Mouse (Mus musculus): ENCODE measurements around the gene Hist1h3d.

GRCm38 (mm10) chr13:23526312-23526711 lies 49.3 kb upstream of the Hist1h3d start:
- no peak for TF ChIP-seq GATA1 (IDR thresholded peaks at IDR 0.05; ENCODE audit: borderline replicate concordance, low read length)
- TF ChIP-seq FLI1 (IDR thresholded peaks at IDR 0.05; ENCODE audit: low read length): no peak
